Mouse (Mus musculus) heart, embryonic 14.5 days (tissue): ENCODE measurements around the gene Rpusd3. TPM values are rescaled to one million over a fixed set of nuclear protein-coding genes. Genes with fewer than 3 reads are reported as not detected.
A peak's percentile ranks its signal among the peaks of the same experiment; 100 is the strongest.

ENCODE experiments used
- ATAC-seq: fragments of 200-750 bp; cut with Nextera tagmentation; 2 replicates; pipeline ENCODE4 v1.8.0; 2017; ENCODE audit warnings: low read depth, moderate TSS enrichment; ENCODE audit not compliant: insufficient number of reproducible peaks, insufficient read depth, low FRiP score
- H3K27ac ChIP-seq, 2 experiments: fragments of 200-500 bp in 1 of 2; fragments of 300-500 bp in 1 of 2; sonication (generic) in 1 of 2; replicated peaks in 1 of 2; 2 replicates each; pipeline ENCODE4 v1.5.1; 2012 to 2014; ENCODE audit warnings: low read depth in 2 of 2, low read length in 2 of 2, control low read depth in 1 of 2, mild to moderate bottlenecking in 1 of 2, mixed read lengths in 1 of 2; ENCODE audit not compliant: control insufficient read depth in 1 of 2, insufficient read depth in 1 of 2
- H3K27me3 ChIP-seq: fragments of 300-500 bp; sonication (generic); 2 replicates; pipeline ENCODE4 v1.6.1; 2014; ENCODE audit warnings: mild to moderate bottlenecking, low read length, control low read depth; ENCODE audit not compliant: control insufficient read depth, insufficient read depth
- H3K36me3 ChIP-seq: fragments of 300-500 bp; sonication (generic); 2 replicates; pipeline ENCODE4 v1.6.1; 2014; ENCODE audit warnings: mild to moderate bottlenecking, control low read depth, low read length, mixed read lengths; ENCODE audit not compliant: control insufficient read depth, insufficient read depth
- H3K4me1 ChIP-seq, 2 experiments: fragments of 200-500 bp in 1 of 2; fragments of 300-500 bp in 1 of 2; sonication (generic) in 1 of 2; 2 replicates each; pipeline ENCODE4 v1.6.1; 2012 to 2014; ENCODE audit warnings: low read length in 2 of 2, control low read depth in 1 of 2, mixed read lengths in 1 of 2; ENCODE audit not compliant: control insufficient read depth in 2 of 2, insufficient read depth in 2 of 2
- H3K4me2 ChIP-seq: fragments of 300-500 bp; sonication (generic); 2 replicates; pipeline ENCODE4 v1.6.1; 2014; ENCODE audit warnings: mild to moderate bottlenecking, low read length
- H3K4me3 ChIP-seq, 2 experiments: fragments of 200-500 bp in 1 of 2; fragments of 300-500 bp in 1 of 2; sonication (generic) in 1 of 2; 2 replicates each; pipeline ENCODE4 v1.5.1; 2012 to 2014; ENCODE audit warnings: low read length in 2 of 2, mild to moderate bottlenecking in 2 of 2, control low read depth in 1 of 2, low read depth in 1 of 2, moderate library complexity in 1 of 2; ENCODE audit not compliant: control insufficient read depth in 1 of 2, insufficient read depth in 1 of 2
- H3K9ac ChIP-seq: fragments of 300-500 bp; sonication (generic); 2 replicates; pipeline ENCODE4 v1.6.1; 2014; ENCODE audit warnings: mild to moderate bottlenecking, low read length
- H3K9me3 ChIP-seq: fragments of 300-500 bp; sonication (generic); 2 replicates; pipeline ENCODE4 v1.6.1; 2016; ENCODE audit warnings: low read length, control low read depth; ENCODE audit not compliant: control insufficient read depth
- WGBS: fragments of 180-500 bp; shearing (Covaris S2); extraction: QIAGEN DNeasy Blood & Tissue Kit; methylation state at CpG from one replicate; pipeline ENCODE4 v1.1.7; 2014; 5-methylcytosine and 5-hydroxymethylcytosine counted together
- polyA plus RNA-seq: library from polyadenylated mRNA; unstranded; fragments of >200 nt; fragmentation: Nextera tagmentation; extraction: Ambion mirVana; gene quantifications from 2 replicates; pipeline ENCODE4 v1.2.1, GENCODE M21; 2014

The Rpusd3 gene
- polyA plus RNA-seq, 1 experiment from 2014 or later, result 11.1 TPM

DNA sequence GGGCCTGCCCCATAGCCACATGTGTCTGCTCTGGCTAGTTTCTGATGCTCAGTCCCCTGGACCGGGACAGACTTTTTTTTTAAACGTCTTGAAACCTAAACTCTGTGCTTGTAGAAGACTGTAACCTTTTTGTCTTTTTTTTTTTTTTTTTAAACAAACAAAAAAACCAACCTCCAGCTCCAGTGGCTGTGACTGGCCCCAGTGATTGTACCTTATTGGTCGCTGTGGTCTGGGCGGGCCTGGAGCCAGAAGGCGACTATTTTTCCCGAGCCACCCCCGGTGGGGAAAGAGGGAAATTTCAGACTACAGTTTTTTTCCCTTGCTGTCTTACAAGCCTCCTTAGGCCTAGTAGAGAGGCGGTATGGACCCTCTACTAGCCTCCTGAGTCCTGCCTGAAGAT, 30.2 kb downstream of the Rpusd3 start, which contains the start of gene Ttll3:
TSS of gene Ttll3 (plus strand) at position 301 of the 400 bp plus-strand sequence.
- WGBS, result 77% methylated on average over 8 of the region's 8 CpGs
- peaks cover 71% of the 10 kb centered on the region for H3K36me3 ChIP-seq
- no peaks in the 10 kb centered on the region for H3K9me3 ChIP-seq
- no peak for ATAC-seq
- H3K9ac ChIP-seq, result no peak within 1 kb of the TSS
- peaks cover 4 to 12% of the 10 kb centered on the region in 2 experiments for H3K4me1 ChIP-seq
- H3K27ac ChIP-seq, result no peak within 1 kb of the TSS
- no peak within 1 kb of the TSS for H3K4me3 ChIP-seq
- no peaks in the 10 kb centered on the region for H3K27me3 ChIP-seq
- no peak within 1 kb of the TSS for H3K4me2 ChIP-seq

DNA sequence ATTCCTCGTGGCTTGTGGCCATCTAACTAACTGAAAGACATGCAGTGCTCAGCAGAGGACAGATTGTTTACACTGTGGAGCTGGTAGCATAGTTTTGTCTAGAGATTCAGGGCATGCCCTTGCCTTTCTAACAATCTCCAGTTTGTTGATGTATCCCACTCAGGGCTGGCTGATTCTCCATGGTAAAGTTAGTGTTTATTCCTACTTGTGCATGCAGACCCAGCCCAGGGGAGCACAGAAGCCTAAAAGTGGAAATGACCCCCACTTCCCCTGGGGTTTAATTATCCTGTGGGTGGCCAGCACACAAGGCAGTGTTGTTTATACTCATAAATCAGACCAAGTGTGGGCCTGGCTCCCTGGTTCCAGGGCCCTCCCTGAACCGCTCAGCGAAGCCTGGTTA, 33.1 kb downstream of the Rpusd3 start:
- WGBS, result 84% methylated on average over 3 of the region's 3 CpGs
- Histone ChIP-seq H3K27me3 (no peaks in the 10 kb centered on the region), H3K36me3 (peaks cover 100% of the 10 kb centered on the region), H3K4me2 (no peak overlapping the region), H3K9ac (no peak overlapping the region), H3K4me3 (no peak overlapping the region), H3K4me1 (no peaks in the 10 kb centered on the region), H3K9me3 (no peaks in the 10 kb centered on the region), H3K27ac (no peak overlapping the region)
- no peak for ATAC-seq

DNA sequence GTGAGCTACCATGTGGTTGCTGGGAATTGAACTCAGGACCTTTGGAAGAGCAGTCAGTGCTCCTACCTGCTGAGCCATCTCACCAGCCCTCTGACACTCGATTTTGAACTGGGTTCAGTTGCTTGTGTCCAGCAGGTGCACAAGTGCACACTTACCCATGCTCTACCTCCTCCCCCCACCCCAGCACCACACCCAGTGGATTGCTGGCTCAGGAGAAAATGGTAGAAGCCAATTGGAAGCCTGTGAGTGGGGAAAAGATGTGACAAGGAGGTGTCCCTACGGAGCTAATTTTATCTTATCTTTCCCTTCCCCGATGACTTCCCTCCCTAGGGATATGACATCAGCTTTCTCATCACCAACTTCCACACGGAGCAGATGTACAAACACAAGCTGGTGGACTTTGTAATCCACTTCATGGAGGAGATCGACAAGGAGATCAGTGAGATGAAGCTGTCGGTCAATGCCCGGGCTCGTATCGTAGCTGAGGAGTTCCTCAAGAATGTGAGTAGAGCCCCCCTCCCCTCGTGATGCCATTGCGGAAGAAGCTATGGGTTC, 33.9 kb downstream of the Rpusd3 start:
- H3K9ac ChIP-seq, result no peak overlapping the region
- H3K4me3 ChIP-seq, result no peak overlapping the region
- H3K9me3 ChIP-seq, result no peaks in the 10 kb centered on the region
- 57% methylated on average over 11 of the region's 11 CpGs for WGBS
- no peaks in the 10 kb centered on the region for H3K4me1 ChIP-seq
- no peak for ATAC-seq
- H3K36me3 ChIP-seq, result peaks cover 100% of the 10 kb centered on the region
- H3K27me3 ChIP-seq, result no peaks in the 10 kb centered on the region
- no peak overlapping the region for H3K4me2 ChIP-seq
- no peak overlapping the region for H3K27ac ChIP-seq

DNA sequence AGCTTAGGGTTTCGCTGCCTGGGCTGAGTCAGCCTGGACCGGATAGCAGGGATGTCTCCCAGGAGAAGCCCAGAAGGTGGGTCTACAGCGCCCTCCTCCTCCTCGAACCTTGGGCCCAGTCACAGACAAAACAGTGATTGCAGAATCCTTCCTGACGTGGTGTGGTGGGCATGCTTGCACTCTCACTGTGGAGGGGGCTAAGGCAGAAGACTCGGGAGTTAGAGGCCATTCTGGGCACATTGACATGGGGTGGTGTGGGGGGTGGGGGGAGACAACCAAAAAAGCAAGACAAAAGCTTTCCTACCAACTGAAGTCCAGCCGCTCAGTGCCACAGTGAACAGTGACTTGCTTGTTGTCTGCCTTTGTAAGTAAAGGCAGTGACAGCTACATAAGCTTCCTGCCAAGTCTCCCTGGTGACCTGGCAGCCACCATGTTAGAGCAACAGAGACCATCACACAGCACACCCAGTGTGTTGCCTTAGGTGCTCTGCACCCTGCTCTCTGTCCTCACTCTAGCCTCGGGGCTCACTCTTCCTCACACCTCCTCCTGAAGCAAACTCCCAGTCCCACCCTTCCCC, 34.7 kb downstream of the Rpusd3 start:
- no peak overlapping the region for H3K27ac ChIP-seq
- H3K9me3 ChIP-seq, result no peaks in the 10 kb centered on the region
- H3K27me3 ChIP-seq, result no peaks in the 10 kb centered on the region
- H3K4me3 ChIP-seq, result no peak overlapping the region
- 94% methylated on average over 8 of the region's 8 CpGs for WGBS
- peaks cover 0 to 3% of the 10 kb centered on the region in 2 experiments; a peak in 1 of 4 replicates for H3K4me1 ChIP-seq
- ATAC-seq, result no peak
- no peak overlapping the region for H3K9ac ChIP-seq
- no peak overlapping the region for H3K4me2 ChIP-seq
- H3K36me3 ChIP-seq, result peaks cover 92% of the 10 kb centered on the region

DNA sequence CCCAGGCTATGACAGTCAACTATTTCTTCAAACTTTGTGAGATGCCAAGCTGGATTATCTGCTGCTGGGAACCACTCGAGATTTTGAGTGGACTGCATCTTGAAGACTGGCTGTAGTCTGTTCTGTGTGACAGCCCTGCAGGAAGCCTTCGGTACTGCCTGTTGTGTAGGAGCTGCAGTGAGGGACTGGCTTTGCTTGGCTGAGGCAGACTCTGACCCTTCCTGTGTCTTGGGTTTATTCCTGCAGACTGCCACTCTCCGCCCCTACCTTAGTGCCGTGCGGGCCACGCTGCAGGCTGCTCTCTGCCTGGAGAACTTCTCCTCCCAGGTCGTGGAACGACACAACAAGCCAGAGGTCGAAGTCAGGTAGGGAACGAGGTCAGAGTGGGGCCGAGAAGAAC, 38.7 kb downstream of the Rpusd3 start:
- WGBS, result 90% methylated on average over 11 of the region's 11 CpGs
- peaks cover 58% of the 10 kb centered on the region for H3K36me3 ChIP-seq
- no peak for ATAC-seq
- H3K9ac ChIP-seq, result no peak overlapping the region
- no peaks in the 10 kb centered on the region for H3K27me3 ChIP-seq
- H3K4me1 ChIP-seq, result peaks cover 2 to 18% of the 10 kb centered on the region in 2 experiments; a peak in 2 of 4 replicates
- no peak overlapping the region for H3K4me3 ChIP-seq
- H3K9me3 ChIP-seq, result no peaks in the 10 kb centered on the region
- no peak overlapping the region for H3K4me2 ChIP-seq
- H3K27ac ChIP-seq, result no peak overlapping the region

DNA sequence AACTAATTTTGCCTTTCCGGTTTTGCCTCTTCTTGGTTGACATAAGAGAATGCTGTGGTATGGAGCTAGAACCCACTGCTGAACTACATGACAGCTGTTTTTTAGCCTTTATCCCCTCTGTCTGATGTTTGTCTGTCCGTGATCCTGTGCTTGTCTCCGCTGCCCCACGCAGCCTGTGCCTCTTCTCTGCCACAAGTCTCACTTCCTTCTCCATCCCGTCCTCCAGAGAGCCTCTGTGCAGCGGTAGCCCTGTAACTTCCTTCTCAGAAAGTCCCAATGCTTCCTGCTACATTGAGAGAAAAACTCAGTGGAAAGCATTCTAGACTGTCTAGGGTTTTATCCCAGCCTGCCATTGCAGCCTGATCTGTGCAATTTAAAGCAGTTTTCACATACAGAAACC, 39.9 kb downstream of the Rpusd3 start:
- H3K27me3 ChIP-seq, result no peaks in the 10 kb centered on the region
- H3K4me2 ChIP-seq, result peak overlapping the region; percentile 79
- no peak overlapping the region for H3K27ac ChIP-seq
- H3K4me3 ChIP-seq, result peak overlapping the region; percentile 6 to 85; a peak in 3 of 4 replicates
- H3K9ac ChIP-seq, result peak overlapping the region; percentile 88
- peaks cover 2 to 18% of the 10 kb centered on the region in 2 experiments; a peak in 2 of 4 replicates for H3K4me1 ChIP-seq
- peaks cover 58% of the 10 kb centered on the region for H3K36me3 ChIP-seq
- WGBS, result 72% methylated on average over 6 of the region's 6 CpGs
- ATAC-seq, result no peak
- H3K9me3 ChIP-seq, result no peaks in the 10 kb centered on the region

DNA sequence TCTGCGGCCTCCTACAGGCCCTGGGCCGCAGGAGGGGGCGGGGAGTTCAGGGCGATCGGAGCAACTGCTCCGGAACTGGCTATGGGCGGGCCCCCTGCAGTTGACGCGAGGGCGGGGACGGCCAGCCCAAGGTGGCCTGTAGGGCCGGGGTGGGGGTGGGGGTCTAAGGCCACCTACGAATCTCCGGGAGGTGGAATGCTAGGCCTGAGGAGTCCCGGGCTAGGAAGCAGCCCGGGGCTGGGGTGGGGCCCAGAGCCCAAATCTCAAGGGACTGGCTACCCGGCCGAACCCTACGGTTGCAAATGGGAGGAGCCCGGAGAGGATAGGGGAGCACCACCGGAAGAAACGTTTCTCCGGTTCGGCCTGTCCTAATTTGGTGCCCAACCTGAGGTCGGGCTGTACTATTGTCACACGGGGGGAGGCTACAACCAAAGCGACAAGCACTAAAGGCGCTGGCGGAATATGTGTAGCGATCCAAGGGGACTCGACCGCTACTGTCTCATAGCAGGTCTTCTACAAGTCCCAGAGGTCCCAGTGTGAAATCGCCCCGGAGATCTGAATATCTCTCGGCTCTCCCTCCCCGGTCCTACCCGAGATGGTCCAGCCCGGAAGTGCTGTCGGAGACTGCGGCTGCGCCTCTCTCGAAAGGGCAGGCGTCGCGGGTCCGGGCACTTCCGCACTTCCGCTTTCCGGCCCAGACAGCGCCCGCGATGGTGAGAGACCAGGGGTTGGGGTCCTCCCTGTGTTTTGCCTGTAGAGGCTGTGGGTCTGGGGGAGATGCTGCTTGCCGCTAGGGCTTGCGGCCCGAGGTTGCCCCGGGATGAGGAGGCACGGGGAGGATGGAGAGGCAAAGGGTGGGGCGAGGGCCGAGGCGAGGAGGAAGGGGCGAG, 41.4 kb downstream of the Rpusd3 start, which contains the start of the genes Tada3 and Arpc4:
TSS of gene Tada3 (minus strand) at position 388 of the 890 bp plus-strand sequence.
TSS of gene Arpc4 (plus strand) at position 620 of the 890 bp plus-strand sequence.
- H3K9me3 ChIP-seq, result no peaks in the 10 kb centered on the region
- peak within 1 kb of the TSS; percentile 95 to 96 for H3K27ac ChIP-seq
- H3K4me3 ChIP-seq, result peak within 1 kb of the TSS; percentile 81 to 85
- H3K27me3 ChIP-seq, result no peaks in the 10 kb centered on the region
- ATAC-seq, result peak; percentile 94
- WGBS, result 1% methylated on average over 61 of the region's 61 CpGs
- peak within 1 kb of the TSS; percentile 79 for H3K4me2 ChIP-seq
- H3K4me1 ChIP-seq, result peaks cover 2 to 18% of the 10 kb centered on the region in 2 experiments; a peak in 2 of 4 replicates
- H3K36me3 ChIP-seq, result peaks cover 57% of the 10 kb centered on the region
- peak within 1 kb of the TSS; percentile 88 for H3K9ac ChIP-seq
